Mouse (Mus musculus) stomach, postnatal 0 days (tissue): Measurements from ENCODE around the gene Stk11ip. TPM values are rescaled to one million over a fixed set of nuclear protein-coding genes. Genes with fewer than 3 reads are reported as not detected.

Source experiments
- ATAC-seq: fragments of 200-750 bp; cut with Nextera tagmentation; 2 replicates; pipeline ENCODE4 v1.8.0; 2017; ENCODE audit not compliant: low FRiP score, low TSS enrichment
- DNase-seq: peaks from one replicate; pipeline ENCODE4 v3.0.0-alpha.2; 2016; ENCODE audit warnings: low spot score
- H3K27ac ChIP-seq: fragments of 300-500 bp; sonication (generic); replicated peaks from 2 replicates; pipeline ENCODE4 v1.5.1; 2014; ENCODE audit warnings: mild to moderate bottlenecking, control low read depth
- H3K27me3 ChIP-seq: fragments of 300-500 bp; sonication (generic); 2 replicates; pipeline ENCODE4 v1.6.1; 2014; ENCODE audit warnings: low read length; ENCODE audit not compliant: control insufficient read depth, insufficient read depth
- H3K36me3 ChIP-seq: fragments of 300-500 bp; sonication (generic); 2 replicates; pipeline ENCODE4 v1.6.1; 2014; ENCODE audit warnings: low read length, mixed read lengths; ENCODE audit not compliant: control insufficient read depth, insufficient read depth
- H3K4me1 ChIP-seq: fragments of 300-500 bp; sonication (generic); replicated peaks from 2 replicates; pipeline ENCODE4 v1.6.1; 2014; ENCODE audit warnings: antibody characterized with exemption; ENCODE audit not compliant: control insufficient read depth, insufficient read depth
- H3K4me2 ChIP-seq: fragments of 300-500 bp; sonication (generic); replicated peaks from 2 replicates; pipeline ENCODE4 v1.6.1; 2014; ENCODE audit warnings: low read depth, mild to moderate bottlenecking, control low read depth, moderate library complexity
- H3K4me3 ChIP-seq: fragments of 300-500 bp; sonication (generic); 2 replicates; pipeline ENCODE4 v1.5.1; 2014; ENCODE audit warnings: low read depth, low read length, control low read depth
- H3K9ac ChIP-seq: fragments of 300-500 bp; sonication (generic); 2 replicates; pipeline ENCODE4 v1.6.1; 2014; ENCODE audit warnings: mild to moderate bottlenecking, low read length, control low read depth, mixed read lengths
- H3K9me3 ChIP-seq: fragments of 300-500 bp; sonication (generic); 2 replicates; pipeline ENCODE4 v1.6.1; 2016; ENCODE audit warnings: low read length; ENCODE audit not compliant: control insufficient read depth
- CTCF ChIP-seq: IDR thresholded peaks from 2 replicates; pipeline ENCODE4 v1.5.1; 2016; ENCODE audit warnings: antibody characterized with exemption, low read depth, mild to moderate bottlenecking, moderate library complexity
- EP300 ChIP-seq: optimal IDR thresholded peaks from 2 replicates; pipeline ENCODE3; 2016; ENCODE audit warnings: antibody characterized with exemption
- WGBS: fragments of 180-500 bp; shearing (Covaris S2); extraction: QIAGEN DNeasy Blood & Tissue Kit; methylation state at CpG from one replicate; pipeline ENCODE4 v1.1.7; 2014; 5-methylcytosine and 5-hydroxymethylcytosine counted together
- polyA plus RNA-seq: library from polyadenylated mRNA; unstranded; fragments of >200 nt; fragmentation: Nextera tagmentation; extraction: Ambion mirVana; gene quantifications from 2 replicates; pipeline ENCODE4 v1.2.1, GENCODE M21; 2015

Gene Stk11ip
- polyA plus RNA-seq = 6.7 and 6.8 TPM in 2 replicates

DNA sequence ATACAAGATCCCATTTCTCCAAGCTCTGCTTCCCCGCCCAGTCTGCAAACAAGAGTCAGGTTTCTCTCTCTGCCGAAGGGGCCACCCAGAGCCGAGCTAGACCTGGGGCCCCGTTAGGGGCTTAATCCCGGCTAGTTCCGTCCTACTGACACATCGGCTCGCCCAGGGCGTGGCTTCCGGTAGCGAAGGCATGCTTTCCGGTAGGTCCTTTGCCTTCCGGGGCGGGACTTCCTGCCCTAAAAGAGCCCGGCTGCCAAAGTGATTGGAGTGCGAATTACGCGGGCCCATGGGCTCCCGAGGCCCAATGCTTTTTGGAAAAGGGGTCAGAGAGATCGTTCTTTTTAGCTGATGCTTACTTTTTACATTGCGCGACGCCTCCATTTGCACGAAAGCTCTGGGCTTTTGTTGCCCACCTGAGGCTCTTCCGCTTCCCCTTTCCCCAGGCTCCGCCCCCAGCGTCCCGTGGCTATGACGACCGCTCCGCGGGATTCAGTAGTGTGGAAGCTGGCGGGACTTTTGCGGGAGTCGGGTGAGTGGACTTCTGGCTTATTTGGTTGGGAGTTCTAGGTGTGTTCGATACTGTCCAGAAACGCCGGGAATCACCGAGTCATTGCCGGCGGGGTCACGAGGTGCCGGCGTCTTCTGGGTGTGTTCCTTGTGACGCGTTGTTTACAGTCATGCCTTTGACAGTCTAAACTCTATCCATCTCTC is at the start of gene Stk11ip:
Gene Stk11ip, plus strand, starts transcription at position 209 of the 711 bp plus-strand sequence.
- peaks cover 6% of the 10 kb centered on the region; the same call in 1 of the 2 replicates for H3K4me1 ChIP-seq
- no peaks in the 10 kb centered on the region for H3K9me3 ChIP-seq
- peak within 1 kb of the TSS; percentile 95 for H3K27ac ChIP-seq
- H3K9ac ChIP-seq = peak within 1 kb of the TSS; percentile 50
- no peaks in the 10 kb centered on the region for H3K27me3 ChIP-seq
- DNase-seq (peak; percentile 98), ATAC-seq (peak; percentile 98)
- no peaks in the 10 kb centered on the region for H3K36me3 ChIP-seq
- WGBS = under 1% methylated on average over 46 of the region's 46 CpGs
- TF ChIP-seq EP300 (peak; percentile 25), CTCF (no peak; the same call in 1 of the 2 replicates)
- H3K4me3 ChIP-seq = peak within 1 kb of the TSS; percentile 53
- H3K4me2 ChIP-seq = peak within 1 kb of the TSS; percentile 50

GRCm38 (mm10) chr1:75476441-75476840 is 44.9 kb upstream of the Stk11ip start:
- no peak overlapping the region for H3K27ac ChIP-seq

GRCm38 (mm10) chr1:75477264-75477965 is 43.9 kb upstream of the Stk11ip start:
- H3K4me1 ChIP-seq = 0 out of 2 replicates have a peak, but pooled peaks cover 2% of the 10 kb centered on the region
- no peaks in the 10 kb centered on the region for H3K9me3 ChIP-seq
- H3K4me2 ChIP-seq = peak overlapping the region; percentile 37
- H3K4me3 ChIP-seq = 0 out of 2 replicates have a peak overlapping the region, but pooled peaks have one; percentile 1
- H3K9ac ChIP-seq = no peak overlapping the region
- TF ChIP-seq EP300 (no peak), CTCF (peak; percentile 80)
- peaks cover 2% of the 10 kb centered on the region; the same call in 1 of the 2 replicates for H3K27me3 ChIP-seq
- ATAC-seq (peak; percentile 19), DNase-seq (peak; percentile 92)
- no peak overlapping the region for H3K27ac ChIP-seq
- 16% methylated on average over 35 of the region's 35 CpGs for WGBS
- 0 out of 2 replicates have a peak, but pooled peaks cover 6% of the 10 kb centered on the region for H3K36me3 ChIP-seq

More at GRCm38 (mm10) chr1:75476441-75476840, 44.9 kb upstream of the Stk11ip start:
- no peak overlapping the region for H3K4me2 ChIP-seq
- peaks cover 2% of the 10 kb centered on the region; the same call in 1 of the 2 replicates for H3K27me3 ChIP-seq
- whole genome bisulfite sequencing = 94% methylated on average over 11 of the region's 11 CpGs
- H3K4me3 ChIP-seq = no peak overlapping the region
- no peaks in the 10 kb centered on the region for H3K9me3 ChIP-seq
- 0 out of 2 replicates have a peak, but pooled peaks cover 2% of the 10 kb centered on the region for H3K4me1 ChIP-seq
- no peak overlapping the region for H3K9ac ChIP-seq
- no peak for TF ChIP-seq EP300
- no peak for TF ChIP-seq CTCF
- DNase-seq = no peak
- H3K36me3 ChIP-seq = 0 out of 2 replicates have a peak, but pooled peaks cover 6% of the 10 kb centered on the region
- ATAC-seq = no peak

- Histone ChIP-seq H3K4me1 (0 out of 2 replicates have a peak, but pooled peaks cover 2% of the 10 kb centered on the region), H3K27me3 (peaks cover 2% of the 10 kb centered on the region; the same call in 1 of the 2 replicates), H3K4me2 (peak overlapping the region; percentile 86), H3K4me3 (peak overlapping the region; percentile 71; the same call in 1 of the 2 replicates), H3K27ac (no peak overlapping the region), H3K36me3 (0 out of 2 replicates have a peak, but pooled peaks cover 6% of the 10 kb centered on the region), H3K9ac (no peak overlapping the region), H3K9me3 (no peaks in the 10 kb centered on the region)
- WGBS = 47% methylated on average over 3 of the region's 3 CpGs
- TF ChIP-seq CTCF (no peak), EP300 (no peak)
- ATAC-seq (no peak), DNase-seq (no peak)
Observed at GRCm38 (mm10) chr1:75477966-75478290, 43.4 kb upstream of the Stk11ip start.

DNA sequence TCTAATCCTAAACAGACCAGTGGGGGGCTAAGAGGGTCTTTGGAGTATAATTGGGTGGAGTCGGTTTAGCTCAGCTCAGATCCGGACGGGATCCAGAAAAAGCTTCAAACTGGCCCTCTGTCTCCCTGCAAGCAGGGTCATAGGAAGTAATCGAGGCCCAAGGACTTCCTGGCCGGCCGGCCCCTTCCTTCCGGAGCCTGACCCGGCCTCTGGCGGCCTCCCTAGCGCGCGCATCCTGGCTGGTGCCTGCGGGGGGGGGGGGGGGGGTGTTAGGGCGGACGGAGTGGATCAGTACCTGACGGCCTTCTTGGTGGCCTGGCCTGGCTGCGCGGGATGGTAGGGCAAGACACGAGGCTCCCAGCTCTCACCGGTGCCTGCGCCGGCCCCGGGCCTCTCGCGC is 42.8 kb upstream of the Stk11ip start:
- no peak for ATAC-seq
- Histone ChIP-seq H3K4me2 (peak overlapping the region; percentile 86), H3K27ac (peak overlapping the region; percentile 78), H3K36me3 (0 out of 2 replicates have a peak, but pooled peaks cover 6% of the 10 kb centered on the region), H3K9ac (peak overlapping the region; percentile 75), H3K9me3 (no peaks in the 10 kb centered on the region), H3K4me1 (0 out of 2 replicates have a peak, but pooled peaks cover 2% of the 10 kb centered on the region), H3K27me3 (peaks cover 2% of the 10 kb centered on the region; the same call in 1 of the 2 replicates), H3K4me3 (peak overlapping the region; percentile 71)
- DNase-seq = peak; percentile 57
- under 1% methylated on average over 20 of the region's 25 CpGs for WGBS
- TF ChIP-seq CTCF (no peak), EP300 (no peak)
